Mouse (Mus musculus) bone marrow macrophage, adult 2 months (primary cell): ENCODE data around the gene Kdm5a.

ENCODE experiments used
- CTCF ChIP-seq: IDR thresholded peaks from 2 replicates; pipeline ENCODE4 v1.5.1; 2012; ENCODE audit warnings: low read depth, mild to moderate bottlenecking, low read length, moderate library complexity
- POLR2A ChIP-seq: IDR thresholded peaks from 2 replicates; pipeline ENCODE4 v1.6.1; 2012; ENCODE audit warnings: mild to moderate bottlenecking, low read depth, low read length, borderline replicate concordance

DNA sequence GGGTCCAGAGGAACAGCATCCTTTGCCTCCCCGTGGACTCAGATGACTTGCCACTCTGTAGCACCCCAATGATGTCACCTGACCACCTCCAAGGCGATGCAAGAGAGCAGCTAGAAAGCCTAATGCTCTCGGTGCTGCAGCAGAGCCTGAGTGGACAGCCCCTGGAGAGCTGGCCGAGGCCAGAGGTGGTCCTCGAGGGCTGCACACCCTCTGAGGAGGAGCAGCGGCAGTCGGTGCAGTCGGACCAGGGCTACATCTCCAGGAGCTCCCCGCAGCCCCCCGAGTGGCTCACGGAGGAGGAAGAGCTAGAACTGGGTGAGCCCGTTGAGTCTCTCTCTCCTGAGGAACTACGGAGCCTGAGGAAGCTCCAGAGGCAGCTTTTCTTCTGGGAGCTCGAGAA, 118.1 kb downstream of the Kdm5a start:
- TF ChIP-seq CTCF (no peak), POLR2A (no peak)
